Mouse (Mus musculus) gastrocnemius, postnatal 25 days (tissue): Measurements from ENCODE around the gene Slc19a2. TPM values are rescaled to one million over a fixed set of nuclear protein-coding genes. Genes with fewer than 3 reads are reported as not detected.

Experiments
- DNase-seq: peaks from one replicate; pipeline ENCODE4 v3.0.0; 2022
- total RNA-seq, 2 experiments: library from RNA; stranded (reverse); gene quantifications; 1 replicate in 1 of 2; 2 replicates in 1 of 2; pipeline ENCODE4 v1.2.3; 2021

The Slc19a2 gene
- total RNA-seq, 2 experiments from 2014 or later = 3.3 to 4.0 TPM

DNA sequence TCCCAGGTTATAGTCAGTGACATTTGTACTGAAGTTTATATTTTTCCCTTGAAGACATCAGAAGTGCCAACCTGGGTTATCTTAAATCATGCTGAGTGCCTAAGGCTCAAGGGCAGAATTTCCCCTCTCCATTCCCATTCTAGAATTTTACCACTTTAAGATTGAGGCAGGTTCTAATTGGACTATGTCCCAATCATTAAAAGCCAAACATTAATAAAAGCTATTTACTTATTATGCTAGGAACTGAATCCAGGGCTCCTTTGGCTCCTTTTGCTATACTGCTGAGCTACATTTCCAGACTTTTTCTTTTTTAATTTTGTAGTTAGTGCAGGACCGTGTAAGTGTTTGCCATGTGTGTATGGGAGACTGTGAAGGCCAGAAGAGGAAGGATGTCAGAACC lies 2.6 kb downstream of the Slc19a2 start:
- DNase-seq = no peak

DNA sequence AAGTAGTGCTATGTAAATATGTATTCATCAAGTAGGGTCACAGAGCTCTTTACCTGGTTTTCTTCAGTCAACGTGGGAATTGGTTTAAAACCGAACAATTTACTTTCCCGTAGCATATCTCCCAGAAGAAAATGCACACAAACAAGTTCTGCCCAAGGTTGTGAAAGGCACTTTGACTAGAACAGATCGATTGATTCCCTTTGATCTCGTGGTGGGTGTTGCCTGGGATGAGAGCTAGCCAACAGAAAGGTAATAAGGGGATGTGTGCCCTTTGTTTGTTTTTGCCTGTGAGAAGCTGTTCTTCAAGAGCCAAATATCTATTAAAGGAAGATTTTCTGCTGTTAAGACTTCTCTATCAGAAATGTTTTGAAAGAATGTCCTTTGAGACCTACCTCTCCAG lies 3.7 kb downstream of the Slc19a2 start:
- DNase-seq = no peak

DNA sequence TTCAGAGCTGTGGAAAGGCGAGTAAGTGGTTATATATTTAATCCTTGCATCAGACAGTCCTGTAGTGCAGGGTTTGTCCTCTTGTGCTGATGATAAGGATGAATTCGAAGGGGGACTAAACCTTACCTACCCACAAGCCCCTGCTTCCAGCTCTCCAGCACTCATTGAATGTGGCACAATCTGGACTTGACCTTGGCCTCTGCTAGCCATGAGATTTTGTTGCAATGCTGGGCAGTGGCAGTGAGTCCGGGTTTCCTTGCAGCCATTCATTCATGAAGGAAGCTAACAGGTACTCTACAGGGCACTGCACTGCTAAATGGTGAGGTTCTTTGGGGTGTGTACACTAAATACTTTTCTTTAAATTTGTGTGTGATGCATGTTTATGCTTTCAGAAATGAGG lies 6.0 kb downstream of the Slc19a2 start:
- no peak for DNase-seq

GRCm38 (mm10) chr1:164260171-164261028 lies 11.6 kb downstream of the Slc19a2 start:
- no peak for DNase-seq

GRCm38 (mm10) chr1:164261553-164261952 lies 12.7 kb downstream of the Slc19a2 start:
- peak; percentile 27 for DNase-seq

DNA sequence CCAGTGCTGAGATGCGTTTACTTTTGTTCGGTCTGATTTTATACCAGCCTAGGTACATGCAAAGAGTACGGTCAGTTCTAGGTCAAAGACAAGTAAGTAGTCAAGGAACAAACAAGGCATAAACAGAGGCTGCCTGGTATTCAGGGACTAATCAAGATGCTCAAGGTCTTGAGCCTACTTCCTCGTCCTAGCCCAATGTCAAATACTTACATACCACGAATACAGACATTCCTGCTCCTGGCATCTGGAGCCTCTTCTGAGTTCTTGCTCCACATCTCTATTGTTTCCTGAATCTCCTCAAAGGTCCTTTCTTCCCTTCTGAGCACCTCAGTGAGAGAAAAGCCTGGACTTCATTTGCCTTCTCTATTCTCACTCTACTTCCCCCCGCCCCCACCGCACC lies 22.1 kb downstream of the Slc19a2 start:
- no peak for DNase-seq

DNA sequence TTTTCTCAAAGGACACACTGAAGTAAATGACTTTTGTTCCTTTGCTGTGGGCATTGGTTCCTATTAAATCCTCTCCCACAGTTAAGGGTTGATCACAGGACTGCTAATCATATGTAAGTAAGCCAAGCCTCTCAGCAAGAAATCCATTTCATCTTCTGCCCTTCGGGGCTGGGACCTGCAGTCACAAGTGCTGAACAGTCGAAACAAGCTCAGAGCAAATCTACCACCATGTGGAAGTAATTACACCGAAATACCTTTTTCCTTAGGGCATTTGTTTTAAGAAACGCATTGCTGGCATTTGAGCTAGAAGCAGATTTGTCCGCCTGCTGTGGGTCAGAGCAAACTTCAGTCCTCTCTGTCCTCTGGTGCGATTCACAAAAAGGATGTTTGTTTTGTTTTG lies 24.8 kb downstream of the Slc19a2 start:
- DNase-seq = no peak

DNA sequence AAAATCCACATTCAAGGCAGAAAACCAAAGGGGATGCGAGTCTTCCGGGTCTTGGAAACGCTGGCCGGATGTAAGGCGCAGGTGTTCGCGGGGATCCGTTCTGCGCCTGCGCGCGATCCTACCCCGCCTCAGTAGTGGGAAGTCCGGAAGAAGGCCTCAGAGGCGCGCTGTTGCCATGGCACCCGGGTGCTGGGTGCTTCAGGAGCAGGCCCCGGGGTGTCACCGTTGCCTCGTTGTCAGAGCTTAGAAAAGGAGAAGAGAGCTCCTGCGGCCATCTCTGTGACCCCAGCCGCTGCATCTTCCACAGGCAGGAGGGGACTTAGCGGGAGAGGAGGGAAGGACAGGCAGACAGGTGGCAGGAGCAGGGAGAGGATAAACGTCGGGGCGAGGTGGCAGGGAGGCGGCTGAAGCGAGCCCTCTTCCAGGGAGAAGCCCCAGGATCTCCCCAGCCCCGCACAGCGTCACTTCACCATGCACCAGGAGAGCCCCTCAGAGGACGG lies 26.7 kb downstream of the Slc19a2 start, which contains the start of gene Ccdc181:
Ccdc181 (plus strand) TSS at position 131 of the 500 bp plus-strand sequence.
- DNase-seq = peak; percentile 91

- DNase-seq = no peak
Measured at GRCm38 (mm10) chr1:164276552-164276951, 27.7 kb downstream of the Slc19a2 start.

DNA sequence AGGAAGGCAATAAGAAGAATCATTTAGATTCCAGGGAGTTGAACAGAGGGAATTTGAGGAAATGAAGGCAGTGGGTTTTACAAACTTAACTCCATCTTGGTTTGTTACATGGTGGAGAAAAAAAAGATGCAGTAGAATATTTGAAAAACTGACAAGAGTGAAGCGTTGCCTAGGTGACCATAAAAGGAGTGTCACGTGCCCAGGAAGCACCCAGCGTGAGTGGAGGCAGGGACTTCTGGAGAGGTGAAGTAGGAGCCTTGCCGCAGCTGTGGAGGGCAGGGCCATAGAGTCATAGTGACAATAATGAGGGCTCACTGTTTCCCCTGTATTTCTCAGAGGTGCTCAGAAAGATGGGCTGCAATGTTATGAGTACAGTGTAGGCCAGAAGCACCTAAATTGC lies 30.5 kb downstream of the Slc19a2 start:
- no peak for DNase-seq

DNA sequence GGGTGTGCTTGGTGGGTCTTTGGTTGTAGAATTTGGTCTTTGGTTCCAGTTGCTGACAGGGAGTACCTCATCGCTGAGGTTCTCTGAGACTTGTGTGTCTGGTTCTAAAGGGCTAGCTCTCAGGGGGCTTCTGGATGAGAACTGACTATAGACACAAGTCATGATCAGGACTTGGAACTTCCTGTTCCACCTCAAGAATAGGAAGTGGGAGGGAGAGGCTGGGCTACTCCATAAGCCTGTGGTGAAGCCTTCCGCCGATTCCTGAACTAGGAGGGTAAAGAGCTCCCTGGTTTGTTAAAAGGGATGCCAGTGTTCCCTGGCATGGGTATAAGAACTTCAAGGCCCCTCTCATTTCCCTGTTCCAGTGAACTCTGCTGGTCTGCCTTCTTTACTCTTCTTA lies 35.2 kb downstream of the Slc19a2 start:
- no peak for DNase-seq

- no peak for DNase-seq
Measured at GRCm38 (mm10) chr1:164287406-164287805, 38.6 kb downstream of the Slc19a2 start.

GRCm38 (mm10) chr1:164292040-164292439 lies 43.2 kb downstream of the Slc19a2 start:
- DNase-seq = no peak

DNA sequence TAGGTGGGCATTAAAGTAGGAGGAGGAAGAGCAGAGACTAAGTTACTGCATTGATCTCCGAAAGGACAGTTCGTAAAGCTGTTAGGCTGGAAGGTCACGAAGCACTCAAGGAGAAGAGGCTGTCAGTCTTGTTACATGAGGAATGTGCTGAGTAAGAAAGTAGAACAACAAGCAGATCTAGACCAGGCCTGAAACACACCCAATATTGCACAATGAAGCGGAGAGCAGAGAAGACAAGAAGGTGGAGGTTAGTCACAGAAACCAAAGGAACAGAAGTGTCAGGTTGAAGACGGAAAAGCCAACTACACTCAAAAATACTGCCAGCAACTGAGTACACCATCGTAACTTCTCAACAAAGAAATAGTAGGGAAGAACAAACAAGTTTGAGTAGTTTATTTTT lies 45.2 kb downstream of the Slc19a2 start:
- no peak for DNase-seq

GRCm38 (mm10) chr1:164296473-164296872 lies 47.6 kb downstream of the Slc19a2 start:
- DNase-seq = no peak

DNA sequence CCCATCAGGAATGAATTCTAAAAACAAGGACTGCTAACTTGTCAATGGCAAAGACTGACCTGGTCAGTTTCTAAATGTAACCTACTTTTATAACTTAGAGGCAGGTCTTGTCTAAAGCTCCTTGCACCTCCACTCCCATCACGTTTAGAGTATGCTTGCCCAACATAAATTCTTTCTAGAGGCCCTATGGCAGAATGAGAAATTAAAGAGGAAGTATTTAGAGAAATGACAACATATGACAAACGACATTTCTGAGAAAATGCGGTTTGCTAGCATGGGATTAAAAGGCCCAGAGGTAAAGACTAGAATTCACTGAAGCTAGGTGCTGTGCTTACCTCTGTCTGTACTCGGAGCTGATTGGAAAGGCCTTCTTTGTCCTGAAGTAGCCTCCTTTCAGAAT lies 53.1 kb downstream of the Slc19a2 start:
- no peak for DNase-seq

- no peak for DNase-seq
Measured at GRCm38 (mm10) chr1:164303821-164304220, 55.0 kb downstream of the Slc19a2 start, which contains the start of gene Nme7. Gene Nme7 (plus strand): TSS chr1:164304121.

GRCm38 (mm10) chr1:164307124-164307751 lies 58.4 kb downstream of the Slc19a2 start, which contains the start of gene Blzf1:
Gene Blzf1 (minus strand): TSS chr1:164307489.
- DNase-seq = peak; percentile 94

- DNase-seq = no peak
Measured at GRCm38 (mm10) chr1:164307922-164308321, 59.1 kb downstream of the Slc19a2 start.

DNA sequence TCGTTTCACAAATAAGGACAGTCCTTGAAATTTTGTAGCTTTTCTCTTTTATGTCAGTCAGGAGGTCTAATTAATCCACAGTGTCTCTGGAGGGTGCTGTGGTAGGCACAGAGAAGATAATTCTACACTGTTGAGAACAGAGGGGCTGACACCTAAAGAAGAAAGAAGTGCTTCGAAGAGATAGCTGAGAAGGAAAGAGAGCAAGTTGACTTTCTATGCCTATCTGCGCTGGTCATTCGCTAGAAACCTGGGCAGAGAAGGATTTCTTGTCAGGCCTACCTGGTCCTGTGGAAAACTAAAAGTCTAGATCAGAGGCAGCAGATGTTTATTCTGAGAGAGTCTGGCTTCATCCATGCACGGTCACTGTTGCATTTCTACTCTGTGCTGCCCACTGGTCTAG lies 65.2 kb downstream of the Slc19a2 start:
- DNase-seq = no peak
